Mouse (Mus musculus): ENCODE results near the gene Cdipt.

DNA sequence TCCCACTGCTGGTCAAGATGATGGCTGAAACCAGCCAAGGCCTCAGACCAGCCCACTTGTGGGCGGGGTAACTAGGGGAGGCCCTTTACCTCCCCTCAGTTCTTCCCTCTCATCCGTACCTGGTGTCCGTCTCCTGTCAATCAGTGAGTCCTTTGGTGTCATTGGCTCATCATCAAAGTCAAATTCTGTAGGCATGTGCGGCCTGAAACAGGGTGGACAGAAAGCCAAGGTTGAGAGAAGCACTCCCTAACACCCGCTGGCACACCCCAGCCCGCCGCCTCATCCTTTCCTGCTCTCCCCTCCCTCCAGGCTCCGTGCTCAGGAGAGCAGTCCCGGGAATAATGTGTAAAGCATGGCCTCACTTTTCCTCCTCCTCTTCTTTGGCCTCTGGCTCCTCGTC lies 40.4 kb downstream of the Cdipt start:
- TF ChIP-seq POLR2A (IDR thresholded peaks at IDR 0.05; ENCODE audit: low read depth, low read length): no peak
- TF ChIP-seq CTCF (conservative IDR thresholded peaks at IDR 0.05; ENCODE audit: insufficient read depth, insufficient read length, low read depth, low read length): no peak

Measured in kidney, adult 2 months (tissue).